In the genomic region with DNA sequence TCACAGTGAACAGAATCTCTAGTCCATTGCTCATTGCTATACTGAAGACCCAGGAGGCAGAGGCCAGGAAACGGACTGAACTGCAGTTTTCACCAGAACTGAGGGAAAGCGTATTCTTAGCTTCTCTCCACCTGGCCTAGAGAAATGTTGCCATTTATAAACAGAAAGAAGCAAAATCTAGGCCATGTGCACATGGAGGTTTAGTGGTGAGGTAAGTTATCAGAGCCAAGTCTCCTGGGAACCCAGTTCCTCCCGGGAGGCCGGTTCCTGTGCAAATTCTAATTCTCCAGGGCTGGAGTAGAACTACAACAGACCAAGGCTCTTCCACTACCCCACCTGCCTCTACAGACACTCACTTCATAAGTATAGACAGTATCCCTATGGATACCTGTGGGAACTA, we compare ENCODE assay signal across 28 mouse cellular contexts. TPM values are rescaled to one million over a fixed set of nuclear protein-coding genes. Genes with fewer than 3 reads are reported as not detected.
DNase-seq lines count a peak whose midpoint lies in the region; ATAC-seq lines count a peak whose summit lies in the region.
"Had no signal": no experiment of that assay in that cellular context is flagged by ENCODE, and none has a peak within 500 bp of the region (broad histone marks: within the 10 kb centered on the region; RNA-seq: fewer than 3 reads in every experiment).

No protein-coding gene starts in this region.

- H3K4me2 ChIP-seq in midbrain, embryonic 15.5 days: no peak overlapping the region
- H3K4me2 ChIP-seq: embryonic facial prominence, embryonic 13.5 days; heart, embryonic 13.5 days; hindbrain, embryonic 12.5 days; hindbrain, embryonic 15.5 days had no signal

- H3K27me3 ChIP-seq in midbrain, embryonic 10.5 days (ENCODE audit: low read depth, poor library complexity, severe bottlenecking): no peaks in the 10 kb centered on the region
- H3K27me3 ChIP-seq in midbrain, embryonic 15.5 days (replicated peaks): no peaks in the 10 kb centered on the region
- H3K27me3 ChIP-seq: embryonic facial prominence, embryonic 13.5 days; hindbrain, embryonic 12.5 days; hindbrain, embryonic 15.5 days had no signal

- WGBS in midbrain, embryonic 10.5 days: 93% methylated on average over 4 of the region's 4 CpGs
- 87% methylated on average over 4 of the region's 4 CpGs for WGBS in midbrain, embryonic 15.5 days

- ATAC-seq in midbrain, embryonic 15.5 days (replicated peaks): no peak
- ATAC-seq: CD4-positive, CD25-positive, alpha-beta regulatory T cell, adult 4 months; forebrain, embryonic 14.5 days; forebrain, postnatal 0 days; intestine, postnatal 0 days had no signal

- peaks cover 13% of the 10 kb centered on the region for H3K4me1 ChIP-seq in midbrain, embryonic 10.5 days
- H3K4me1 ChIP-seq in midbrain, embryonic 15.5 days: no peaks in the 10 kb centered on the region
- H3K4me1 ChIP-seq: embryonic facial prominence, embryonic 13.5 days; hindbrain, embryonic 15.5 days had no signal

- H3K9me3 ChIP-seq in midbrain, embryonic 10.5 days (replicated peaks): no peaks in the 10 kb centered on the region
- H3K9me3 ChIP-seq in midbrain, embryonic 15.5 days: no peaks in the 10 kb centered on the region
- H3K9me3 ChIP-seq: embryonic facial prominence, embryonic 10.5 days; embryonic facial prominence, embryonic 13.5 days; heart, embryonic 13.5 days; hindbrain, embryonic 12.5 days; hindbrain, embryonic 15.5 days had no signal

- no peaks in the 10 kb centered on the region for H3K36me3 ChIP-seq in midbrain, embryonic 10.5 days
- no peaks in the 10 kb centered on the region for H3K36me3 ChIP-seq in midbrain, embryonic 15.5 days (replicated peaks)
- H3K36me3 ChIP-seq: embryonic facial prominence, embryonic 10.5 days; embryonic facial prominence, embryonic 13.5 days; heart, embryonic 13.5 days; hindbrain, embryonic 12.5 days; hindbrain, embryonic 15.5 days had no signal

- peak; percentile 5 for DNase-seq in cerebellum, adult 9-10 months
- no peak for DNase-seq in cerebellum, adult 18-20 months
- DNase-seq in heart, adult 11 months: peak; percentile 45
- DNase-seq in heart, postnatal 14 days: no peak
- no peak for DNase-seq in midbrain, embryonic 10.5 days (ENCODE audit: low spot score)
- DNase-seq: adrenal gland, adult 2 months; adrenal gland, postnatal 25 days; embryo, embryonic 11 days; forebrain, postnatal 0 days; gastrocnemius, postnatal 10 days; gastrocnemius, postnatal 36 days; heart, adult 18-20 months; kidney, adult 2 months had no signal

- intact Hi-C loops in heart, postnatal 14 days (cut with DNase I): no loop called here

- no peak overlapping the region for H3K4me3 ChIP-seq in midbrain, embryonic 10.5 days
- no peak overlapping the region for H3K4me3 ChIP-seq in midbrain, embryonic 15.5 days
- H3K4me3 ChIP-seq: embryonic facial prominence, embryonic 10.5 days; embryonic facial prominence, embryonic 13.5 days; erythroblast, embryonic 14.5 days; heart, embryonic 13.5 days; hindbrain, embryonic 12.5 days; hindbrain, embryonic 15.5 days had no signal

- peak overlapping the region; percentile 57; the same call in 1 of the 2 replicates for H3K27ac ChIP-seq in midbrain, embryonic 10.5 days (replicated peaks)
- no peak overlapping the region for H3K27ac ChIP-seq in midbrain, embryonic 15.5 days
- H3K27ac ChIP-seq: embryonic facial prominence, embryonic 10.5 days; embryonic facial prominence, embryonic 13.5 days; heart, embryonic 13.5 days; hindbrain, embryonic 12.5 days; hindbrain, embryonic 15.5 days had no signal

- no peak overlapping the region for H3K9ac ChIP-seq in midbrain, embryonic 15.5 days
- H3K9ac ChIP-seq: embryonic facial prominence, embryonic 13.5 days; forebrain, postnatal 0 days; heart, embryonic 13.5 days; hindbrain, embryonic 12.5 days; hindbrain, embryonic 15.5 days had no signal

RNA-seq across cellular contexts. Expression of a gene that starts 19.6 kb away (rescaled TPM):
- total RNA-seq in heart, postnatal 14 days (2021): not detected
- polyA plus RNA-seq in midbrain, embryonic 10.5 days (2016; fragmentation: Nextera tagmentation; extraction: Ambion mirVana): 0.11 TPM in 1 of 2 replicates, not detected in the other
- polyA plus RNA-seq in midbrain, embryonic 15.5 days (2015; fragmentation: Nextera tagmentation; extraction: Ambion mirVana): 0.34 and 0.43 TPM in 2 replicates
- total RNA-seq: adrenal gland, postnatal 25 days; heart, adult 18-20 months; heart, postnatal 25 days; MEL had no signal
- polyA plus RNA-seq: adrenal gland, adult 2 months; C2C12; erythroblast, embryonic 14.5 days; intestine, postnatal 0 days had no signal

RNA-seq across cellular contexts. Expression of a gene that starts 48.4 kb away (rescaled TPM):
- total RNA-seq in heart, postnatal 14 days (2021): under 1 TPM in 1 of 2 experiments, not detected in 1; 0.27 TPM
- not detected in 2 replicates for polyA plus RNA-seq in midbrain, embryonic 10.5 days (2016; fragmentation: Nextera tagmentation; extraction: Ambion mirVana)
- not detected in 2 replicates for polyA plus RNA-seq in midbrain, embryonic 15.5 days (2015; fragmentation: Nextera tagmentation; extraction: Ambion mirVana)
- total RNA-seq: heart, postnatal 25 days; hematopoietic stem cell, adult 5-6 weeks had no signal
- polyA plus RNA-seq: C2C12; cortical plate, adult 2 months; erythroblast, embryonic 14.5 days; forebrain, embryonic 14.5 days; forebrain, postnatal 0 days; heart, embryonic 13.5 days had no signal

Comparison
In these comparisons a context has a peak if more than half of its experiments do, and no peak if none do; other contexts are left out.
1. DNase-seq: peak in cerebellum, adult 9-10 months (single experiment) and heart, adult 11 months (single experiment); none in cerebellum, adult 18-20 months (0 of 2), heart, postnatal 14 days (0 of 2) and midbrain, embryonic 10.5 days (single experiment).